Mouse (Mus musculus): ENCODE results near the gene Cacnb2. TPM values are rescaled to one million over a fixed set of nuclear protein-coding genes. Genes with fewer than 3 reads are reported as not detected.

Cacnb2 gene
- polyA plus RNA-seq, 1 experiment = 45.1 TPM

DNA sequence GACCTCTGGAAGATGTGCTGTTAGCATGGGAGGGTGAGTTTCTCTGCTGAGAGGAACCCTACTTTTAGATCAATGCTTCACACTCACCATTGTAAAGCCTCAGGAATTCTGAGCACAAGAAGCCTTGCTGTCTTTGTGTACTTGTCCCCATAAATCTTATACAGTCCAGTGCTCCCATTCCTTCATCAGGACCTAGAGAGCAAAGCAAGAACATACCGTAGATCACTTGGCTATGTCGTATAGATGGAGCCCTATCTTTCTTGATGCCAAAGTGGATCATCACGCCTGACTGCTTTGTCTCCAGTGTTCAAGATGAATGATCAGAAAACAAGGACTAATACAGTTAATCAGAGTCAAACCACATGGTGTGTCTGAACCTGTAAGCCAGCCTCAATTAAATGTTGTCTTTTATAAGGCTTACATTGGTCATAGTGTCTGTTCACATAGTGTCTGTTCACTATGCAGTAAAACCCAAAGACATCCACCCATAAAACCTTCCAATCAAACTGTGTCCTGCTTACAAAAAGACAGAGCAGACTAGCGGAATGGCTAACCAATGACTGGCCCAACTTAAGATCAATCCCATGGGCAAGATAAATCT lies 198.7 kb downstream of the Cacnb2 start:
- 75% methylated on average over 4 of the region's 4 CpGs for WGBS
- no peaks in the 10 kb centered on the region for H3K4me1 ChIP-seq (ENCODE audit: control insufficient read depth, insufficient read depth, low read length)
- H3K4me3 ChIP-seq (replicated peaks; ENCODE audit: insufficient read depth, low read depth, low read length) = no peak overlapping the region
- TF ChIP-seq POLR2A (IDR thresholded peaks at IDR 0.05; ENCODE audit: borderline replicate concordance, insufficient read depth, low read length) (no peak), CTCF (IDR thresholded peaks at IDR 0.05; ENCODE audit: borderline replicate concordance, insufficient read depth, low read depth, low read length) (no peak)
- no peaks in the 10 kb centered on the region for H3K27me3 ChIP-seq (ENCODE audit: control insufficient read depth, insufficient read depth, low read length)
- H3K27ac ChIP-seq (ENCODE audit: insufficient read depth, low read length) = no peak overlapping the region
- no peak for DNase-seq

DNA sequence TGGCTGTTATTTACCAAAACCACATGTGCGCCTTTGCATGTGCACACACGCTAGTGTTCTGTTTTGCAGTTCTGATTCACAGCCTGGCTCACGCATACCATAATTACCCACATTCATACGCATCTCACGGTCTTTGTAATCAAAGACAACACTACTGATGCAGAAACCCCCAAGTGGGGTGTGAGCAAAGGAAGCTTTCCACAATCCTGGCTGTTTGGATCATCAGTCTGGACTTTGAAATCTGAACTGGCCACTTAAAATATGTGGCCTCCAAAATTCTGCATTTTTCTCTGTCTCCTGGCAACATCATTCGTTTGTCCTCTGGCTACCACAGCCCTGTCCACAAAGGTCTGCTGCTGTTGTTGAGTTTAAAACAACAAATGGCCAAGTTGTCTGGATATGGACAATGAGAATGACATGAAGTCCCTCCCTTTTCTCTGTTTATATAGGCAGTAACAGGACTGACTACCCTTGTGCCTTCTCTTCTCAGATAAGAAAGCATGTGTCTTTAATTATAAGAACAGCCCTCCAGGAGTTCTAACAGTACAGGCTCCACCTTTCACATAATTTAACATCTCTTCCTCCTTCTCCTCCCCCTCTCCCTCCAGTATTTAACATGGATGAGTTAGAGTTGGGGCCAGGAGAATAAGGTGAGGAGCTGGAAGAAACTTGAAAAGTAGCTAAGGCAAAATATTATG lies 204.9 kb downstream of the Cacnb2 start:
- Histone ChIP-seq H3K4me3 (replicated peaks; ENCODE audit: insufficient read depth, low read depth, low read length) (no peak overlapping the region), H3K27ac (ENCODE audit: insufficient read depth, low read length) (no peak overlapping the region), H3K4me1 (ENCODE audit: control insufficient read depth, insufficient read depth, low read length) (no peaks in the 10 kb centered on the region), H3K27me3 (ENCODE audit: control insufficient read depth, insufficient read depth, low read length) (no peaks in the 10 kb centered on the region)
- DNase-seq = no peak
- 54% methylated on average over 6 of the region's 6 CpGs for WGBS
- TF ChIP-seq POLR2A (IDR thresholded peaks at IDR 0.05; ENCODE audit: borderline replicate concordance, insufficient read depth, low read length) (no peak), CTCF (IDR thresholded peaks at IDR 0.05; ENCODE audit: borderline replicate concordance, insufficient read depth, low read depth, low read length) (no peak)

DNA sequence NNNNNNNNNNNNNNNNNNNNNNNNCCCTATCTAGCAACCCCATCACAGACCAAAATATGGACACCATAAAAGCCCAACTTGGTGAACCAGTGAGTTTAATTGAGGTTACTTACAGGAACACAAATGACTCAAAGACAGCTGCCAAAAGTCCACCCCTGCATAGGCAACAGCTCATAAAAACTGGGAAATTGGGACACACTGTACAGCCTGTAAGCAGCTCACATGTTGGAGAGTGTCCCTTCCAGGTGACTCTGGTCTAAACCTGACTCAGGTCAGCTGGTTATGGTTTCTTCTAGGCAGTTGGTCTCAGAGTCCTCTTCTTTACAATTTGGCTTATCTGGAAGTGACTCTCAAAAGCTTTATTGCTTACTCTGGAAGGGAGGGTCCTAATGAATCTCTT lies 212.1 kb downstream of the Cacnb2 start:
- Histone ChIP-seq H3K27me3 (ENCODE audit: control insufficient read depth, insufficient read depth, low read length) (no peaks in the 10 kb centered on the region), H3K4me3 (replicated peaks; ENCODE audit: insufficient read depth, low read depth, low read length) (no peak overlapping the region), H3K4me1 (ENCODE audit: control insufficient read depth, insufficient read depth, low read length) (no peaks in the 10 kb centered on the region), H3K27ac (ENCODE audit: insufficient read depth, low read length) (no peak overlapping the region)
- TF ChIP-seq POLR2A (IDR thresholded peaks at IDR 0.05; ENCODE audit: borderline replicate concordance, insufficient read depth, low read length) = no peak
- TF ChIP-seq CTCF (IDR thresholded peaks at IDR 0.05; ENCODE audit: borderline replicate concordance, insufficient read depth, low read depth, low read length) = no peak
- no peak for DNase-seq

DNA sequence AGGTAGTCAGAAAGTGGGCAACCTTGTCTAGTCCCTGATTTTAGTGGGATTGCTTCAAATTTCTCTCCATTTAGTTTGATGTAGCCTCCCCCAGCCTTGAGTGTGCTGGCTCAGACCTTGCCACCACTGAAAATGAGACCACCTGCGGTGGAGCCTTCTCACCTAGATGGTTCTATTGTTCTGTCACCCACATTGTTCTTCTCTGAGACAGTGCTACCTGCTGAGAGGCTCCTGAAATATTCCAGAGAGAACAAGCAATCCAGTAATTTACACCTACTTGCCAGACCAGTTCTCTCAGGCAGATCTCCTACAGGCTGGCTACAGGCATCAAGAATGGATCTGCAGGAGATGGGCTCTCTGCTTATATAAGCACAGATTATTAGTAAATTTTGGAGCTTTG lies 215.8 kb downstream of the Cacnb2 start:
- no peak overlapping the region for H3K27ac ChIP-seq (ENCODE audit: insufficient read depth, low read length)
- 48% methylated on average over 1 of the region's 1 CpGs for WGBS
- H3K4me3 ChIP-seq (replicated peaks; ENCODE audit: insufficient read depth, low read depth, low read length) = no peak overlapping the region
- DNase-seq = no peak
- H3K27me3 ChIP-seq (ENCODE audit: control insufficient read depth, insufficient read depth, low read length) = no peaks in the 10 kb centered on the region
- no peak for TF ChIP-seq CTCF (IDR thresholded peaks at IDR 0.05; ENCODE audit: borderline replicate concordance, insufficient read depth, low read depth, low read length)
- no peak for TF ChIP-seq POLR2A (IDR thresholded peaks at IDR 0.05; ENCODE audit: borderline replicate concordance, insufficient read depth, low read length)
- H3K4me1 ChIP-seq (ENCODE audit: control insufficient read depth, insufficient read depth, low read length) = no peaks in the 10 kb centered on the region

DNA sequence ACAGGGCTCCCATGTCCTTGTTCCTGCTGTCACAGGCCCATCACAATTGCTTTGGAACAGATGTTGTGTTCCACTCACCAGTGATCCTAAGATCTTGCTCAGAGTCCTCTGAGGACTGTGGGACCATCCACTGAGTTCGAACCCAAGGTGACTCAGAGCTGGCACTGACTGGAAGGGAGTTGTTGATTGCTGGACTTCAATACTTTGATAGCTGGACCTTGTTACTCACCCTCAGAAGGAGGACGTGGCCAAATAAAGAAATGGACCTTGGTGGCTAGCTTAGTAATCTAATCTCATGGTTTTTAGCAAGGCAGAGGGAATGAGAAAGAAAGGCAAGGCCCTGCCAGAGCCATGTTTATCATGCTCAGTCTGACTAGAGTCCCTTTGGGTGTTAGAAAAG lies 218.1 kb downstream of the Cacnb2 start:
- no peaks in the 10 kb centered on the region for H3K4me1 ChIP-seq (ENCODE audit: control insufficient read depth, insufficient read depth, low read length)
- DNase-seq = no peak
- WGBS = 86% methylated on average over 2 of the region's 2 CpGs
- TF ChIP-seq CTCF (IDR thresholded peaks at IDR 0.05; ENCODE audit: borderline replicate concordance, insufficient read depth, low read depth, low read length) (no peak), POLR2A (IDR thresholded peaks at IDR 0.05; ENCODE audit: borderline replicate concordance, insufficient read depth, low read length) (no peak)
- H3K27me3 ChIP-seq (ENCODE audit: control insufficient read depth, insufficient read depth, low read length) = no peaks in the 10 kb centered on the region
- H3K4me3 ChIP-seq (replicated peaks; ENCODE audit: insufficient read depth, low read depth, low read length) = no peak overlapping the region
- no peak overlapping the region for H3K27ac ChIP-seq (ENCODE audit: insufficient read depth, low read length)

DNA sequence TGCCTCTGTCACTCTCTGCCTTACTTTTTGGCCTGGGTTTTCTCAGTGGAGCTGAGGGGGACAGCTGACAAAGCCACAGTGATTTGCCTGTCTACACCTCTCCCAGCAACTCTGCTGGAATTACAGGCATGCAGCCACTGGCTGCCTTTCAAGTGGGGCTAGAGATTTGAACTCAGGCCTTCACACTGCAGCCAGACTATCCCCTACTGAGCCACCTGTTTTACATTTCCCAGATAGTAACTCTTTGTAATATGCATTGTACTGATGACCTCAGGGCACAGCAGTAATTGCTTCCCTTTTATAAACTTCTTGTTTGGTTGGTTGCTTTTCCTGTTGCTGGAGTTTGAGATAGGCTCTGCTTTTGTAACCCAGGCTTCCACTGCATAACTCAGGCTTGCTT lies 220.2 kb downstream of the Cacnb2 start:
- Histone ChIP-seq H3K4me3 (replicated peaks; ENCODE audit: insufficient read depth, low read depth, low read length) (no peak overlapping the region), H3K27ac (ENCODE audit: insufficient read depth, low read length) (no peak overlapping the region), H3K4me1 (ENCODE audit: control insufficient read depth, insufficient read depth, low read length) (no peaks in the 10 kb centered on the region), H3K27me3 (ENCODE audit: control insufficient read depth, insufficient read depth, low read length) (no peaks in the 10 kb centered on the region)
- DNase-seq = peak; percentile 3 to 10
- TF ChIP-seq CTCF (IDR thresholded peaks at IDR 0.05; ENCODE audit: borderline replicate concordance, insufficient read depth, low read depth, low read length) = no peak
- TF ChIP-seq POLR2A (IDR thresholded peaks at IDR 0.05; ENCODE audit: borderline replicate concordance, insufficient read depth, low read length) = no peak

DNA sequence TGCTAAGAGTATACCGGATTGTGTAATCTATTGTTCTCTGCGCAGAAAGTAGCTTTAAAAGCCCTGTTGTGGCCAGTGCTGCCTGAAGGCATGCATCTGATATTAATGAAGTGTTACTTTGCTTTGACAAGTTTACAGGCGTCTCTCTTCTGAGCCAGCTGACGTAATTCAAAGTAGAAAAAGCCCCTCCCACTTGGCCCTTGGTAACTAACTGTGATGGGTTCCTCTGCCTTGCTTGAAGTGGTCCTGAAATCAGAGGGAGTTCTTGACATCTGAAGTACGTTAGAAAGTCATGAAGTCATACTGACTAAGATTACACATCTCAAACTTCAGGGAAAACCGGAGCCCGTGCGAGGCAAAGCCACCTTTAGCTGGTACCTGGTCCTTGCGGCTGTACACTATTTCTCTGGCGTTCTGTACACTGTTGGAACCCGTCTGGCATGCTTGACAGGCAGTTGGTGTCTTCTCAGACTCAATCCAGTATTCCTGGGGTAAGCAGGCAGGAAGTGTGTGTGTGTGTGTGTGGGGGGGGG lies 221.0 kb downstream of the Cacnb2 start:
- H3K27me3 ChIP-seq (ENCODE audit: control insufficient read depth, insufficient read depth, low read length) = no peaks in the 10 kb centered on the region
- DNase-seq = peak in 1 of 2 experiments; percentile 4
- WGBS = 33% methylated on average over 11 of the region's 11 CpGs
- H3K4me3 ChIP-seq (replicated peaks; ENCODE audit: insufficient read depth, low read depth, low read length) = peak overlapping the region; percentile 0
- TF ChIP-seq CTCF (IDR thresholded peaks at IDR 0.05; ENCODE audit: borderline replicate concordance, insufficient read depth, low read depth, low read length) (no peak), POLR2A (IDR thresholded peaks at IDR 0.05; ENCODE audit: borderline replicate concordance, insufficient read depth, low read length) (no peak)
- H3K4me1 ChIP-seq (ENCODE audit: control insufficient read depth, insufficient read depth, low read length) = no peaks in the 10 kb centered on the region
- no peak overlapping the region for H3K27ac ChIP-seq (ENCODE audit: insufficient read depth, low read length)

DNA sequence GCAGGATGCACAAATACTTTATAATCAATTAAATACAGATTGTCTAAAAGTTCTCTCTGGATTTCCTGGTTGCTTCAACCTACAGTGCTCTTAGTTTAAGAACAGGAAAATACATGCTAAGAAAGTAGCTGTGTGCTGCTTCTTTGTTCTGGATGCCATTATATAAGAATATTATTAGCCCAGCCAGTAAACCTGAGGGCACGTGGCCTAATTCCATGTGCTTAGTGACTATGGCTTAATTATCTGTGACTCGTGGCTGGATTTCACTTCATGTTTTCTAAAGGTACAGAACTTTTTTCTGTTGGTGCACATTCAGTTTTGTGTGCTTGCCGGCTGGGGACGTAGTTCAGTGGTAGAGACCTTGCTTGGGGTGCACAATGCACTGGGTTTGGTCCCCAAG lies 222.3 kb downstream of the Cacnb2 start:
- H3K27ac ChIP-seq (ENCODE audit: insufficient read depth, low read length) = no peak overlapping the region
- H3K4me1 ChIP-seq (ENCODE audit: control insufficient read depth, insufficient read depth, low read length) = no peaks in the 10 kb centered on the region
- DNase-seq = no peak
- H3K4me3 ChIP-seq (replicated peaks; ENCODE audit: insufficient read depth, low read depth, low read length) = no peak overlapping the region
- H3K27me3 ChIP-seq (ENCODE audit: control insufficient read depth, insufficient read depth, low read length) = no peaks in the 10 kb centered on the region
- 43% methylated on average over 4 of the region's 4 CpGs for WGBS
- TF ChIP-seq CTCF (IDR thresholded peaks at IDR 0.05; ENCODE audit: borderline replicate concordance, insufficient read depth, low read depth, low read length) = no peak
- no peak for TF ChIP-seq POLR2A (IDR thresholded peaks at IDR 0.05; ENCODE audit: borderline replicate concordance, insufficient read depth, low read length)

Data from cerebellum, adult 2 months (tissue).